Mouse (Mus musculus) liver, embryonic 14.5 days (tissue): ENCODE results near the gene Avpi1.

Experiments
- CTCF ChIP-seq: IDR thresholded peaks from 2 replicates; pipeline ENCODE4 v1.5.1; 2016; ENCODE audit warnings: antibody characterized with exemption, low read depth, control low read depth
- EP300 ChIP-seq: IDR thresholded peaks from 2 replicates; pipeline ENCODE4 v1.6.1; 2016; ENCODE audit warnings: antibody characterized with exemption, low read depth

- no peak for TF ChIP-seq CTCF
- TF ChIP-seq EP300: no peak
These were observed 8.4 kb upstream of the Avpi1 start for GRCm38 (mm10) chr19:42137167-42137672.
